Comparison of ENCODE assay signal across 8 mouse cellular contexts in genomic region chr13:55011981-55012478, GRCm38 (mm10). TPM values are rescaled to one million over a fixed set of nuclear protein-coding genes. Genes with fewer than 3 reads are reported as not detected.
DNase-seq lines count a peak whose midpoint lies in the region; ATAC-seq and TF ChIP-seq lines count a peak whose summit lies in the region.

No protein-coding gene starts in this region.

- 5% methylated on average over 14 of the region's 14 CpGs for WGBS in heart, embryonic 10.5 days
- 4% methylated on average over 14 of the region's 14 CpGs for WGBS in embryonic facial prominence, embryonic 11.5 days
- WGBS in limb, embryonic 14.5 days: 2% methylated on average over 14 of the region's 14 CpGs

- no peaks in the 10 kb centered on the region for H3K9me3 ChIP-seq in heart, embryonic 10.5 days
- H3K9me3 ChIP-seq in embryonic facial prominence, embryonic 11.5 days (replicated peaks; ENCODE audit: control insufficient read depth, low read length): no peaks in the 10 kb centered on the region
- H3K9me3 ChIP-seq in limb, embryonic 14.5 days (ENCODE audit: control insufficient read depth, low read length): no peaks in the 10 kb centered on the region

- no peak overlapping the region for H3K27ac ChIP-seq in heart, embryonic 10.5 days
- no peak overlapping the region for H3K27ac ChIP-seq in embryonic facial prominence, embryonic 11.5 days (replicated peaks; ENCODE audit: low read depth, low read length)
- no peak overlapping the region for H3K27ac ChIP-seq in limb, embryonic 14.5 days (replicated peaks; ENCODE audit: low read depth, low read length)

- ATAC-seq in embryonic facial prominence, embryonic 11.5 days (replicated peaks; ENCODE audit: insufficient number of reproducible peaks, low FRiP score, low TSS enrichment, low read depth): peak; percentile 58; the same call in 1 of the 2 replicates
- no peak for ATAC-seq in limb, embryonic 14.5 days (ENCODE audit: low FRiP score, low read depth)

- intact Hi-C loops in heart, postnatal 36 days (cut with DNase I): no loop called here

- H3K4me2 ChIP-seq in embryonic facial prominence, embryonic 11.5 days (ENCODE audit: low read depth, low read length): no peak overlapping the region; the same call in 1 of the 2 replicates
- 0 out of 2 replicates have a peak overlapping the region, but pooled peaks have one; percentile 8 for H3K4me2 ChIP-seq in limb, embryonic 14.5 days (replicated peaks; ENCODE audit: low read depth, low read length, severe bottlenecking)

- peak overlapping the region; percentile 29; the same call in 1 of the 2 replicates for H3K4me3 ChIP-seq in heart, embryonic 10.5 days
- H3K4me3 ChIP-seq in embryonic facial prominence, embryonic 11.5 days (ENCODE audit: low read depth, low read length): no peak overlapping the region
- no peak overlapping the region for H3K4me3 ChIP-seq in limb, embryonic 14.5 days (replicated peaks; ENCODE audit: low read length)

- TF ChIP-seq POLR2A in limb, embryonic 14.5 days (IDR thresholded peaks at IDR 0.05; ENCODE audit: borderline replicate concordance, extremely low read depth, insufficient read depth, insufficient read length): no peak

- no peak overlapping the region for H3K9ac ChIP-seq in embryonic facial prominence, embryonic 11.5 days (replicated peaks; ENCODE audit: low read length)
- H3K9ac ChIP-seq in limb, embryonic 14.5 days (ENCODE audit: low read depth, low read length, severe bottlenecking): no peak overlapping the region

- DNase-seq in heart, embryonic 10.5 days (ENCODE audit: low spot score): no peak
- DNase-seq in heart, postnatal 36 days: no peak
- DNase-seq in 416B (ENCODE audit: low read depth) (peak; percentile 26), adipocyte (ENCODE audit: low spot score) (no peak)
- DNase-seq in embryonic facial prominence, embryonic 11.5 days (ENCODE audit: low spot score): peak; percentile 47
- DNase-seq in limb, embryonic 14.5 days (ENCODE audit: low spot score): no peak
- DNase-seq in thymus, postnatal 25 days: no peak
- DNase-seq in kidney, adult 8-10 months: no peak

- peaks cover 72% of the 10 kb centered on the region for H3K27me3 ChIP-seq in heart, embryonic 10.5 days (ENCODE audit: insufficient read depth, poor library complexity, severe bottlenecking)
- H3K27me3 ChIP-seq in embryonic facial prominence, embryonic 11.5 days (ENCODE audit: control insufficient read depth, insufficient read depth, low read length): no peaks in the 10 kb centered on the region
- no peaks in the 10 kb centered on the region for H3K27me3 ChIP-seq in limb, embryonic 14.5 days (ENCODE audit: control insufficient read depth, insufficient read depth, low read length)

- H3K4me1 ChIP-seq in heart, embryonic 10.5 days: peaks cover 6% of the 10 kb centered on the region
- H3K4me1 ChIP-seq in embryonic facial prominence, embryonic 11.5 days (ENCODE audit: control insufficient read depth, insufficient read depth, low read length): peaks cover 3% of the 10 kb centered on the region; the same call in 1 of the 2 replicates
- no peaks in the 10 kb centered on the region; the same call in 1 of the 2 replicates for H3K4me1 ChIP-seq in limb, embryonic 14.5 days (ENCODE audit: control insufficient read depth, insufficient read depth, low read length)

- H3K36me3 ChIP-seq in heart, embryonic 10.5 days: no peaks in the 10 kb centered on the region
- no peaks in the 10 kb centered on the region for H3K36me3 ChIP-seq in embryonic facial prominence, embryonic 11.5 days (replicated peaks; ENCODE audit: control insufficient read depth, insufficient read depth, low read depth, low read length)
- no peaks in the 10 kb centered on the region for H3K36me3 ChIP-seq in limb, embryonic 14.5 days (ENCODE audit: control insufficient read depth, insufficient read depth, low read length)

RNA-seq across cellular contexts. Expression of gene Hk3, which starts 9.2 kb away (rescaled TPM):
- 0.43 TPM in 1 of 2 replicates, not detected in the other for polyA plus RNA-seq in heart, embryonic 10.5 days (2016; fragmentation: Nextera tagmentation; extraction: Ambion mirVana)
- total RNA-seq in heart, postnatal 36 days (2021): under 1 TPM; 0.72 to 0.87 TPM
- polyA plus RNA-seq in embryonic facial prominence, embryonic 11.5 days (2014; fragmentation: Nextera tagmentation; extraction: Ambion mirVana): 0.22 and 0.47 TPM in 2 replicates
- 1.7 and 1.9 TPM in 2 replicates for polyA plus RNA-seq in limb, embryonic 14.5 days (2012; rRNA removed)
- polyA plus RNA-seq in limb, embryonic 14.5 days (2014; fragmentation: Nextera tagmentation; extraction: Ambion mirVana): 1.5 and 1.6 TPM in 2 replicates

Comparison
In these comparisons a context has a peak if more than half of its experiments do, and no peak if none do; other contexts are left out.
1. DNase-seq: peak in 416B (single experiment) and embryonic facial prominence, embryonic 11.5 days (single experiment); none in heart, embryonic 10.5 days (single experiment), heart, postnatal 36 days (0 of 2), limb, embryonic 14.5 days (single experiment), adipocyte (single experiment), thymus, postnatal 25 days (single experiment) and kidney, adult 8-10 months (0 of 2).